Mouse (Mus musculus): ENCODE results near the gene Tle2. TPM values are rescaled to one million over a fixed set of nuclear protein-coding genes. Genes with fewer than 3 reads are reported as not detected.
A peak's percentile ranks its signal among the peaks of the same experiment; 100 is the strongest.

The Tle2 gene
- polyA plus RNA-seq, 1 experiment from 2014 or later, result 29.9 TPM

GRCm38 (mm10) chr10:81619976-81620375, 45.6 kb downstream of the Tle2 start:
- DNase-seq (ENCODE audit: low spot score) (no peak), ATAC-seq (no peak)
- TF ChIP-seq CTCF (IDR thresholded peaks at IDR 0.05), result no peak
- TF ChIP-seq EP300 (IDR thresholded peaks at IDR 0.05), result no peak
- Histone ChIP-seq H3K4me2 (replicated peaks; ENCODE audit: low read depth, low read length) (no peak overlapping the region), H3K27ac (ENCODE audit: low read length) (no peak overlapping the region), H3K9me3 (ENCODE audit: low read length) (no peaks in the 10 kb centered on the region; the same call in 1 of the 2 replicates), H3K4me1 (ENCODE audit: insufficient read depth, low read depth, low read length) (no peaks in the 10 kb centered on the region), H3K27me3 (replicated peaks; ENCODE audit: insufficient read depth, low read length) (no peaks in the 10 kb centered on the region), H3K9ac (replicated peaks; ENCODE audit: low read depth) (no peak overlapping the region), H3K4me3 (ENCODE audit: low read depth, low read length) (no peak overlapping the region), H3K36me3 (ENCODE audit: insufficient read depth, low read length) (peaks cover 13% of the 10 kb centered on the region; the same call in 1 of the 2 replicates)
- 60% methylated on average over 5 of the region's 5 CpGs for WGBS

- Histone ChIP-seq H3K9ac (replicated peaks; ENCODE audit: low read depth) (no peak overlapping the region), H3K36me3 (ENCODE audit: insufficient read depth, low read length) (peaks cover 16% of the 10 kb centered on the region; the same call in 1 of the 2 replicates), H3K27ac (ENCODE audit: low read length) (no peak overlapping the region), H3K4me2 (replicated peaks; ENCODE audit: low read depth, low read length) (no peak overlapping the region), H3K9me3 (ENCODE audit: low read length) (no peaks in the 10 kb centered on the region; the same call in 1 of the 2 replicates), H3K27me3 (replicated peaks; ENCODE audit: insufficient read depth, low read length) (no peaks in the 10 kb centered on the region), H3K4me3 (ENCODE audit: low read depth, low read length) (no peak overlapping the region), H3K4me1 (ENCODE audit: insufficient read depth, low read depth, low read length) (no peaks in the 10 kb centered on the region)
- ATAC-seq, result no peak
- 52% methylated on average over 9 of the region's 9 CpGs for WGBS
- no peak for DNase-seq (ENCODE audit: low spot score)
- no peak for TF ChIP-seq CTCF (IDR thresholded peaks at IDR 0.05)
- no peak for TF ChIP-seq EP300 (IDR thresholded peaks at IDR 0.05)
Measured at GRCm38 (mm10) chr10:81620786-81621185, 46.4 kb downstream of the Tle2 start.

DNA sequence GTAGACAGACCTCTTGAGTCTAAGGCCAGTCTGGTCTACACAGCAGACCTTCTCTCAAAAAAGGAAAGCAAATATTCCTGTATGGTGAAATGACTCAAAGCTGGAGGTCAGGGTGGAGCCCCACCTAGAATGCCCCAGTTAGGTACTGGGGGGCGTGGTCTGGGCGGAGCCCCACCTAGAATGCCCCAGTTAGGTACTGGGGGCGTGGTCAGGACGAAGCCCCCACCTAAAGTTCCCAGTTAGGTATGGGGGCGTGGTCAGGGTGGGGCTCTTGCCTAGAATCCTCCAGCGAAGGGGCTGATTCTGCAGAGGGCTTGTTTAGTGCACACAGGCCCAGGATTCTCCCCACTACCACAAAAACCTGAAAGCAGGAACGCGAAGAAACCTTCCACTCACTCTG, 49.1 kb downstream of the Tle2 start:
- peaks cover 16% of the 10 kb centered on the region; the same call in 1 of the 2 replicates for H3K36me3 ChIP-seq (ENCODE audit: insufficient read depth, low read length)
- DNase-seq (ENCODE audit: low spot score), result peak; percentile 48
- no peak overlapping the region for H3K4me3 ChIP-seq (ENCODE audit: low read depth, low read length)
- H3K27me3 ChIP-seq (replicated peaks; ENCODE audit: insufficient read depth, low read length), result no peaks in the 10 kb centered on the region
- no peak overlapping the region for H3K4me2 ChIP-seq (replicated peaks; ENCODE audit: low read depth, low read length)
- peaks cover 13% of the 10 kb centered on the region for H3K4me1 ChIP-seq (ENCODE audit: insufficient read depth, low read depth, low read length)
- H3K9ac ChIP-seq (replicated peaks; ENCODE audit: low read depth), result no peak overlapping the region
- TF ChIP-seq EP300 (IDR thresholded peaks at IDR 0.05) (no peak), CTCF (IDR thresholded peaks at IDR 0.05) (no peak)
- no peak overlapping the region for H3K27ac ChIP-seq (ENCODE audit: low read length)
- ATAC-seq, result no peak
- no peaks in the 10 kb centered on the region; the same call in 1 of the 2 replicates for H3K9me3 ChIP-seq (ENCODE audit: low read length)
- 63% methylated on average over 8 of the region's 8 CpGs for WGBS

GRCm38 (mm10) chr10:81626101-81626993, 52.0 kb downstream of the Tle2 start:
- ATAC-seq, result no peak
- Histone ChIP-seq H3K9ac (replicated peaks; ENCODE audit: low read depth) (no peak overlapping the region), H3K9me3 (ENCODE audit: low read length) (no peaks in the 10 kb centered on the region), H3K27me3 (replicated peaks; ENCODE audit: insufficient read depth, low read length) (no peaks in the 10 kb centered on the region), H3K4me3 (ENCODE audit: low read depth, low read length) (peak overlapping the region; percentile 66), H3K4me1 (ENCODE audit: insufficient read depth, low read depth, low read length) (peaks cover 13% of the 10 kb centered on the region), H3K36me3 (ENCODE audit: insufficient read depth, low read length) (peaks cover 14% of the 10 kb centered on the region; the same call in 1 of the 2 replicates), H3K4me2 (replicated peaks; ENCODE audit: low read depth, low read length) (peak overlapping the region; percentile 78), H3K27ac (ENCODE audit: low read length) (peak overlapping the region; percentile 92; the same call in 1 of the 2 replicates)
- TF ChIP-seq EP300 (IDR thresholded peaks at IDR 0.05) (no peak), CTCF (IDR thresholded peaks at IDR 0.05) (no peak)
- DNase-seq (ENCODE audit: low spot score), result peak; percentile 33
- 90% methylated on average over 22 of the region's 22 CpGs for WGBS

DNA sequence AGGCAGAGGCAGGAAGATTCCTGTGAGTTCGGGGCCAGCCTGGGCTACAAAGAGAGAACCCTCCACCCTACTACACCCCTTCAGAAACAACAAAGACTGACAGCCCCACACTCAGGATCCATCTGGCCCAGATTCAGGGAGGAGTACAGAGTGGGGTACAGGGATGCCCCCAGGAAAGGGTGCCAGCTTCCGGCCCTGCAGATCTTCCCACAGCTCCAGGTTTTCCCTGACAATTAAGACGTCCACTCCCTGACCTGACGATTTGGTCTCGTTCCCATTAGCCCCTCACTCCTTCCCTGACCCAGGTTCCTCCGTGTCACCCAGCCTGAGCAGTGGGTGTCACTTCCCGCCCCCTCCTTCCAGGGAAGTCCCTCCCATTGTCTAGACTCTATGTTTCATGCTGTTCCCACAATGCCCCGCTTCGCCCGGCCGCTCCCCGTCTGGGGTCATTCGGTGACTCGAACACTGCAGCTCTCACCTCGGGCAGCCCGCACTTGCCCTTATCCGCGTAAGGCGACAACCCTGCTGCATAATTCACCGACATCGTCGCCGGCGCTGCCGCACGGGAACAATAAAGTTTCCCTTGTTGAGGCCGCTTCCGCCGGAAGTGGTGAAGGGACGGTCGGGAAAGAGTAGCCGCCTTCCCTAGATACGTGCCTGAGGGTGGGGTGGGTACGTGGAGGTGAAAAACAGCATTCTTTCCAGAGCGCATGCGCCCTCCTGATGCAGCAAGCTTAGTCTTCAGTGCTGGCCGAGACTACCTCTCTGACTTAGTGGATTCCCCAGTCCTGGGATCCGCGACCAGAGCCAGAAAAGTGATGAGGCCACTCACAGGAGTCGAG, 52.9 kb downstream of the Tle2 start, which contains the start of gene Sirt6:
Gene Sirt6, minus strand, starts transcription at position 804 of the 842 bp plus-strand sequence.
- peak; percentile 95 for ATAC-seq
- no peaks in the 10 kb centered on the region for H3K9me3 ChIP-seq (ENCODE audit: low read length)
- H3K9ac ChIP-seq (replicated peaks; ENCODE audit: low read depth), result peak within 1 kb of the TSS; percentile 30
- peak within 1 kb of the TSS; percentile 66 for H3K4me3 ChIP-seq (ENCODE audit: low read depth, low read length)
- peaks cover 13% of the 10 kb centered on the region for H3K4me1 ChIP-seq (ENCODE audit: insufficient read depth, low read depth, low read length)
- WGBS, result 6% methylated on average over 39 of the region's 40 CpGs
- H3K27me3 ChIP-seq (replicated peaks; ENCODE audit: insufficient read depth, low read length), result no peaks in the 10 kb centered on the region
- H3K27ac ChIP-seq (ENCODE audit: low read length), result peak within 1 kb of the TSS; percentile 92
- peak within 1 kb of the TSS; percentile 78 for H3K4me2 ChIP-seq (replicated peaks; ENCODE audit: low read depth, low read length)
- peak; percentile 99 for DNase-seq (ENCODE audit: low spot score)
- peaks cover 5% of the 10 kb centered on the region; the same call in 1 of the 2 replicates for H3K36me3 ChIP-seq (ENCODE audit: insufficient read depth, low read length)
- peak; percentile 71 for TF ChIP-seq EP300 (IDR thresholded peaks at IDR 0.05)
- no peak for TF ChIP-seq CTCF (IDR thresholded peaks at IDR 0.05)

- Histone ChIP-seq H3K4me1 (ENCODE audit: insufficient read depth, low read depth, low read length) (peaks cover 13% of the 10 kb centered on the region), H3K27me3 (replicated peaks; ENCODE audit: insufficient read depth, low read length) (no peaks in the 10 kb centered on the region), H3K27ac (ENCODE audit: low read length) (peak overlapping the region; percentile 92), H3K4me3 (ENCODE audit: low read depth, low read length) (peak overlapping the region; percentile 66), H3K9ac (replicated peaks; ENCODE audit: low read depth) (peak overlapping the region; percentile 30), H3K9me3 (ENCODE audit: low read length) (no peaks in the 10 kb centered on the region), H3K4me2 (replicated peaks; ENCODE audit: low read depth, low read length) (peak overlapping the region; percentile 78), H3K36me3 (ENCODE audit: insufficient read depth, low read length) (0 out of 2 replicates have a peak, but pooled peaks cover 3% of the 10 kb centered on the region)
- TF ChIP-seq EP300 (IDR thresholded peaks at IDR 0.05) (no peak), CTCF (IDR thresholded peaks at IDR 0.05) (no peak)
- DNase-seq (ENCODE audit: low spot score), result no peak
- 36% methylated on average over 7 of the region's 7 CpGs for WGBS
- ATAC-seq, result peak; percentile 29
Measured at GRCm38 (mm10) chr10:81627836-81628220, 53.5 kb downstream of the Tle2 start.

All from lung, postnatal 0 days (tissue).